Mouse (Mus musculus) CH12.LX (cell line): ENCODE data around the gene Slc16a13. TPM values are rescaled to one million over a fixed set of nuclear protein-coding genes. Genes with fewer than 3 reads are reported as not detected.

Experiments
- DNase-seq: peaks from one replicate; pipeline ENCODE4 v3.0.0-alpha.2; 2013; ENCODE audit errors: extremely low read depth
- H3K27ac ChIP-seq: 2 replicates; pipeline ENCODE4 v1.5.1; 2012; ENCODE audit warnings: low read depth, mild to moderate bottlenecking, control low read depth, moderate library complexity; ENCODE audit not compliant: insufficient read depth
- H3K27me3 ChIP-seq: replicated peaks from 2 replicates; pipeline ENCODE3; 2012; ENCODE audit warnings: inconsistent platforms
- H3K36me3 ChIP-seq, 2 experiments: replicated peaks in 1 of 2; 2 replicates each; pipeline versions ENCODE3 to v1.6.1; 2012; ENCODE audit warnings: inconsistent platforms in 1 of 2, low read length in 1 of 2, mild to moderate bottlenecking in 1 of 2, mixed read lengths in 1 of 2, moderate library complexity in 1 of 2; ENCODE audit not compliant: control insufficient read depth in 1 of 2, insufficient read depth in 1 of 2
- H3K4me1 ChIP-seq, 2 experiments: 2 replicates each; pipeline ENCODE4 v1.6.1; 2012; ENCODE audit warnings: inconsistent platforms in 1 of 2, moderate library complexity in 1 of 2; ENCODE audit not compliant: insufficient read depth in 2 of 2, control insufficient read depth in 1 of 2
- H3K4me2 ChIP-seq: 2 replicates; pipeline ENCODE4 v1.6.1; 2012; ENCODE audit warnings: low read depth, mild to moderate bottlenecking, control low read depth; ENCODE audit not compliant: poor library complexity, insufficient read depth, severe bottlenecking
- H3K4me3 ChIP-seq, 3 experiments: fragments of 150-350 bp in 1 of 3; sonication (generic) in 1 of 3; replicated peaks in 1 of 3; 2 replicates each; pipeline versions ENCODE3 to v1.5.1; 2011 to 2012; ENCODE audit warnings: low read depth in 2 of 3, low read length in 2 of 3, mild to moderate bottlenecking in 2 of 3, moderate library complexity in 2 of 3, control low read depth in 1 of 3, improper control_type of control experiment in 1 of 3, inconsistent platforms in 1 of 3, mixed read lengths in 1 of 3; ENCODE audit not compliant: poor library complexity in 1 of 3
- H3K79me2 ChIP-seq: replicated peaks from 2 replicates; pipeline ENCODE4 v1.6.1; 2012; ENCODE audit warnings: mild to moderate bottlenecking, moderate library complexity; ENCODE audit not compliant: control insufficient read depth, poor library complexity, insufficient read depth, severe bottlenecking; ENCODE audit errors: extremely low read depth
- H3K9ac ChIP-seq: 2 replicates; pipeline ENCODE4 v1.6.1; 2012; ENCODE audit warnings: low read depth, mild to moderate bottlenecking, control low read depth, moderate library complexity; ENCODE audit not compliant: insufficient read depth
- H3K9me3 ChIP-seq: replicated peaks from 2 replicates; pipeline ENCODE3; 2012; ENCODE audit warnings: low read length, inconsistent platforms, mixed read lengths
- BHLHE40 ChIP-seq: IDR thresholded peaks from 2 replicates; pipeline ENCODE4 v1.6.1; 2011; ENCODE audit warnings: mild to moderate bottlenecking, low read depth, low read length, improper control_type of control experiment
- E2F4 ChIP-seq: IDR thresholded peaks from 2 replicates; pipeline ENCODE4 v1.6.1; 2011; ENCODE audit warnings: low read depth, low read length, improper control_type of control experiment; ENCODE audit not compliant: insufficient replicate concordance
- EP300 ChIP-seq: IDR thresholded peaks from 2 replicates; pipeline ENCODE4 v1.6.1; 2011; ENCODE audit warnings: low read length, improper control_type of control experiment
- ETS1 ChIP-seq: conservative IDR thresholded peaks from 2 replicates; pipeline ENCODE4 v1.6.1; 2012; ENCODE audit warnings: low read depth, mild to moderate bottlenecking, inconsistent platforms, low read length, improper control_type of control experiment, moderate library complexity
- GABPA ChIP-seq: IDR thresholded peaks from 2 replicates; pipeline ENCODE4 v1.6.1; 2012; ENCODE audit warnings: low read depth, low read length, improper control_type of control experiment, inconsistent platforms; ENCODE audit not compliant: insufficient replicate concordance
- MAFK ChIP-seq: IDR thresholded peaks from 2 replicates; pipeline ENCODE4 v1.6.1; 2011; ENCODE audit warnings: low read length, improper control_type of control experiment; ENCODE audit not compliant: insufficient replicate concordance
- MAX ChIP-seq: IDR thresholded peaks from 2 replicates; pipeline ENCODE4 v1.6.1; 2011; ENCODE audit warnings: low read length, improper control_type of control experiment
- MAZ ChIP-seq: IDR thresholded peaks from 2 replicates; pipeline ENCODE4 v1.6.1; 2012; ENCODE audit warnings: low read depth, mild to moderate bottlenecking, inconsistent platforms, low read length, improper control_type of control experiment, moderate library complexity
- MYC ChIP-seq: IDR thresholded peaks from 2 replicates; pipeline ENCODE4 v1.6.1; 2011; ENCODE audit warnings: low read depth, mild to moderate bottlenecking, improper control_type of control experiment, low read length
- NRF1 ChIP-seq: IDR thresholded peaks from 2 replicates; pipeline ENCODE4 v1.6.1; 2014; ENCODE audit warnings: low read depth, mild to moderate bottlenecking, inconsistent platforms, low read length, improper control_type of control experiment, moderate library complexity
- POLR2AphosphoS2 ChIP-seq: IDR thresholded peaks from 2 replicates; pipeline ENCODE4 v1.6.1; 2011; ENCODE audit warnings: low read depth, low read length, improper control_type of control experiment
- RCOR1 ChIP-seq: conservative IDR thresholded peaks from 2 replicates; pipeline ENCODE4 v1.6.1; 2012; ENCODE audit warnings: low read depth, mild to moderate bottlenecking, inconsistent platforms, low read length, improper control_type of control experiment
- SIN3A ChIP-seq: IDR thresholded peaks from 2 replicates; pipeline ENCODE4 v1.6.1; 2012; ENCODE audit warnings: low read length, improper control_type of control experiment, inconsistent platforms
- SMC3 ChIP-seq: IDR thresholded peaks from 2 replicates; pipeline ENCODE4 v1.6.1; 2011; ENCODE audit warnings: low read depth, low read length, improper control_type of control experiment
- TBP ChIP-seq: conservative IDR thresholded peaks from 2 replicates; pipeline ENCODE4 v1.6.1; 2011; ENCODE audit warnings: low read depth, low read length, improper control_type of control experiment
- TCF12 ChIP-seq: IDR thresholded peaks from 2 replicates; pipeline ENCODE4 v1.6.1; 2014; ENCODE audit warnings: low read depth, mild to moderate bottlenecking, inconsistent platforms, low read length, improper control_type of control experiment
- UBTF ChIP-seq: IDR thresholded peaks from 2 replicates; pipeline ENCODE4 v1.6.1; 2012; ENCODE audit warnings: low read depth, mild to moderate bottlenecking, inconsistent platforms, low read length, improper control_type of control experiment, moderate library complexity
- USF2 ChIP-seq: conservative IDR thresholded peaks from 2 replicates; pipeline ENCODE4 v1.6.1; 2011; ENCODE audit warnings: low read depth, low read length, improper control_type of control experiment
- ZKSCAN1 ChIP-seq: IDR thresholded peaks from 2 replicates; pipeline ENCODE4 v1.6.1; 2012; ENCODE audit warnings: low read depth, inconsistent platforms, low read length, improper control_type of control experiment, borderline replicate concordance
- ZNF384 ChIP-seq: IDR thresholded peaks from 2 replicates; pipeline ENCODE4 v1.6.1; 2012; ENCODE audit warnings: low read depth, low read length, improper control_type of control experiment, inconsistent platforms
- dilution Hi-C: fragments of 300-500 bp; cut with MboI; formaldehyde crosslinking; loops from 2 replicates; pipeline ENCODE4 v1.14.3; 2020; ENCODE audit warnings: low sequenced_read_pairs; ENCODE audit not compliant: extremely low pct_unique_long_range_greater_than_20kb, extremely low pct_ligation_motif_present
- in situ Hi-C: fragments of 300-500 bp; cut with MboI; formaldehyde crosslinking; loops from 3 replicates; pipeline ENCODE4 v1.14.3; 2019; ENCODE audit warnings: low sequenced_read_pairs, low pct_ligation_motif_present, low pct_unique_long_range_greater_than_20kb, mixed read lengths
- polyA plus RNA-seq: library from polyadenylated mRNA; unstranded; fragments of >175 nt; gene quantifications from 2 replicates; pipeline ENCODE4 v1.2.1, GENCODE M21; 2012; ENCODE audit warnings: low read depth; ENCODE audit not compliant: insufficient read length
- total RNA-seq, 2 experiments: library from RNA; depleted of rRNA; stranded (reverse); fragments of 300-350 nt in 1 of 2; fragments of >200 nt in 1 of 2; gene quantifications; 2 replicates each; pipeline ENCODE4 v1.2.3; 2012 to 2014

Gene Slc16a13
- total and polyA plus RNA-seq, 3 experiments, result 8.4 to 19.0 (median 12.0) TPM

DNA sequence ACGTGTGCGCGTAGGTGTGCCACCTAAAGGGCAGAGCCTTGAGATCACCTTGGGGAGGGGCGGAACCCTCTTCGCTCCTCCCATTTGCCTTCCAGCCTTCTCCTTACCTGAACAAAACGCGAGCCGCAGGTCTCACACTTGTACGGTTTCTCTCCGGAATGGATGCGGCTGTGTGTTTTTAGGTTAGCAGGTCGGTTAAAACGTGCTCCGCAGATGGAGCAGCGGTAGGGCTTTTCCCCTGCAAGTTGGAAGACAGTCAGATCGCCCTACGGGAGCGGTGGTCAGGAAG, 5.7 kb upstream of the Slc16a13 start:
- H3K36me3 ChIP-seq, result peaks cover 0 to 14% of the 10 kb centered on the region in 2 experiments
- in situ Hi-C loops (loop anchor here (25.0 kb wide), 2 partner anchors 386 to 536 kb away; partner anchors contain the start of genes 4930544D05Rik, Chrne and Zfp3), dilution Hi-C loops (no loop called here)
- H3K9me3 ChIP-seq, result no peaks in the 10 kb centered on the region
- no peak overlapping the region for H3K9ac ChIP-seq
- no peak overlapping the region for H3K27ac ChIP-seq
- no peak for TF ChIP-seq TBP
- no peaks in the 10 kb centered on the region for H3K79me2 ChIP-seq
- peaks cover 4 to 38% of the 10 kb centered on the region in 2 experiments; a peak in 3 of 4 replicates for H3K4me1 ChIP-seq
- DNase-seq, result no peak
- H3K4me2 ChIP-seq, result no peak overlapping the region
- no peak overlapping the region for H3K4me3 ChIP-seq
- peaks cover 2% of the 10 kb centered on the region for H3K27me3 ChIP-seq

DNA sequence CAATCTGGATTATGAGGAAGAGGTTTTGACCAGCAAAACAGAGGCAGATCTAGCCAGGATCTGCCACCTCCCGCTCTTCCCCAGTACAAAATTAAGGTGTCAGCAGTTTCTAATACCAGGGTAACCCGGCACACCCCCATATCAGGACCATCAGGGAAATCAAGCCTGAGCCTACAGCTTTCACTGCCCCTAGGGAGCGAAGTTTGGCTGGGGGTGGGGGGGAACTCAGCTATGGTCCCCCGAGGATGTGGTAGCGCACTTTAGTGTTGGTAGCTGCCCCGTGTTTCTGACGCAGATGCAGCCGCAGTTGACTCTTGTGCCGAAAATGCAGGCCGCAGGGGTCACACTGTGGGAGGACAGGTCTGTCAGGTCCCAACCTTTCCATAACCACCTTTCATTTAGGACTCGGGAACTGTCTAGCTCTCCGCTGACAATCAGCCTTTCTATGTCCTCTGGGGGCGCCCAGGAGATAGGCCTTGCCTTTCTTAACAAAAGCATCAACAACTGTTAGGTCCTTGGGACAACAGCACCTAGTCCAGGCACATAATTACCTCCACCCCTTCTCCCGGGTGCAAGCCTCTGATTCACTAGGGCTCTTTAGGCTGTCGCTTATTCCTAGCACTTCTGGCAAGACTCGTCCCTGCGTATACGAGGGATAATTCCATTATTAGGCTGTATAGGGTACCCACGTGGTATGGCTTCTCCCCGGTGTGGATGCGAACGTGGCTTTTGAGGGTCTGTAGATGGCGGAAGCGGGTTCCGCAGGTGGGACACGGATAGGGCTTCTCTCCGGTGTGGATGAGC, 5.1 kb upstream of the Slc16a13 start:
- no peak overlapping the region for H3K9ac ChIP-seq
- TF ChIP-seq BHLHE40 (no peak), TCF12 (no peak), MAZ (no peak), SIN3A (no peak), E2F4 (no peak), TBP (no peak), MAFK (no peak), EP300 (no peak)
- DNase-seq, result no peak
- H3K27me3 ChIP-seq, result peaks cover 2% of the 10 kb centered on the region
- no peak overlapping the region for H3K27ac ChIP-seq
- H3K4me3 ChIP-seq, result no peak overlapping the region
- dilution Hi-C loops (no loop called here), in situ Hi-C loops (loop anchor here (25.0 kb wide), 2 partner anchors 386 to 536 kb away; partner anchors contain the start of genes 4930544D05Rik, Chrne and Zfp3)
- H3K9me3 ChIP-seq, result no peaks in the 10 kb centered on the region
- peaks cover 4 to 33% of the 10 kb centered on the region in 2 experiments; a peak in 3 of 4 replicates for H3K4me1 ChIP-seq
- peaks cover 0 to 14% of the 10 kb centered on the region in 2 experiments for H3K36me3 ChIP-seq
- H3K79me2 ChIP-seq, result no peaks in the 10 kb centered on the region
- no peak overlapping the region for H3K4me2 ChIP-seq

DNA sequence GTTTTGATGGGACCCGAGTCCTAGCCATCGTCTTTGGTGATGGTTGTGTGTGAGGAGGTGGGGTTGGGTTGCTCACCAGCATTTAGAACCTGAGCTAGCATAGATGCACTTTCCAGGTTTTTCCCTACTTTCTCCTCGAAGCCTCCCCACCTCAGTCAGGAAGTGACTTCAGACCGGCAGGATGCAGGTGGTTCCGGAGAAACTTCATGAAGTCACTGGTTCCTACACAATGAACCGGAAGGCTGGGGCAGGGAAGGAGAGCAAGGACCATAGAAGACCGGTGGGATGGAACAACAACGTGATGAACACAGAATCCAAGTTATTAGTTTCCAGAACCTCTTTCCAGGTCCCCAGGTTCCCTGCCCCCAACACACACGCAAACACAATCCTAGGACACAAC, 2.9 kb upstream of the Slc16a13 start:
- Histone ChIP-seq H3K4me2 (no peak overlapping the region), H3K9me3 (no peaks in the 10 kb centered on the region)

More for the DNA sequence above, 2.9 kb upstream of the Slc16a13 start:
- dilution Hi-C loops, result no loop called here
- in situ Hi-C loops, result no loop called here
- Histone ChIP-seq H3K27me3 (no peaks in the 10 kb centered on the region), H3K9ac (no peak overlapping the region), H3K27ac (no peak overlapping the region), H3K4me1 (peaks cover 13 to 26% of the 10 kb centered on the region in 2 experiments; a peak in 3 of 4 replicates), H3K36me3 (peaks cover 0 to 20% of the 10 kb centered on the region in 2 experiments), H3K79me2 (no peaks in the 10 kb centered on the region), H3K4me3 (no peak overlapping the region)
- no peak for DNase-seq
- TF ChIP-seq ETS1, result no peak
- no peak for TF ChIP-seq RCOR1
- TF ChIP-seq ZKSCAN1, result no peak
- no peak for TF ChIP-seq ZNF384
- TF ChIP-seq MYC, result no peak
- TF ChIP-seq GABPA, result no peak
- no peak for TF ChIP-seq POLR2AphosphoS2
- no peak for TF ChIP-seq EP300
- no peak for TF ChIP-seq TBP
- TF ChIP-seq MAX, result no peak
- no peak for TF ChIP-seq TCF12
- no peak for TF ChIP-seq NRF1
- no peak for TF ChIP-seq MAZ
- no peak for TF ChIP-seq USF2
- TF ChIP-seq UBTF, result no peak
- TF ChIP-seq SMC3, result no peak
- TF ChIP-seq SIN3A, result no peak
- no peak for TF ChIP-seq MAFK
- no peak for TF ChIP-seq BHLHE40
